Mouse (Mus musculus) bone marrow macrophage, adult 2 months (primary cell): ENCODE data around the gene Pan2.

ENCODE experiments used
- CTCF ChIP-seq: IDR thresholded peaks from 2 replicates; pipeline ENCODE4 v1.5.1; 2012; ENCODE audit warnings: low read depth, mild to moderate bottlenecking, low read length, moderate library complexity
- POLR2A ChIP-seq: IDR thresholded peaks from 2 replicates; pipeline ENCODE4 v1.6.1; 2012; ENCODE audit warnings: mild to moderate bottlenecking, low read depth, low read length, borderline replicate concordance

- TF ChIP-seq POLR2A (no peak), CTCF (no peak)
Measured at GRCm38 (mm10) chr10:128270866-128271265, 32.3 kb upstream of the Pan2 start.
